Mouse (Mus musculus) forebrain, embryonic 12.5 days (tissue): ENCODE measurements around the gene Map4k1. TPM values are rescaled to one million over a fixed set of nuclear protein-coding genes. Genes with fewer than 3 reads are reported as not detected.

Source experiments
- microRNA-seq: library from miRNA; unstranded; fragments of <30 nt; microRNA quantifications from one replicate; pipeline ENCODE4, GENCODE M21; 2017
- polyA plus RNA-seq: library from polyadenylated mRNA; unstranded; fragments of >200 nt; fragmentation: Nextera tagmentation; extraction: Ambion mirVana; gene quantifications from 2 replicates; pipeline ENCODE4 v1.2.1, GENCODE M21; 2016

The Map4k1 gene
- polyA plus RNA-seq, 1 experiment from 2014 or later = 5.7 TPM

Small RNA genes within 50 kb of the gene (microRNA-seq; reads per million reads assigned to microRNA genes)
- gene Gm44408 = not detected

Other genes with a start within 250 kb of the Map4k1 start
- gene Mrps12, start 240.2 kb upstream of the Map4k1 start, polyA plus RNA-seq = 118 and 131 TPM in 2 replicates
- 27.9 and 28.9 TPM in 2 replicates for gene Sars2, start 240.1 kb upstream of the Map4k1 start, polyA plus RNA-seq
- not detected in 2 replicates for gene Ccer2, start 225.9 kb upstream of the Map4k1 start, polyA plus RNA-seq
- 68.3 and 77.4 TPM in 2 replicates for gene Sirt2, start 215.3 kb upstream of the Map4k1 start, polyA plus RNA-seq
- 42.7 and 42.9 TPM in 2 replicates for gene Nfkbib, start 214.5 kb upstream of the Map4k1 start, polyA plus RNA-seq
- gene Rinl, start 193.1 kb upstream of the Map4k1 start, polyA plus RNA-seq = 1.2 and 2.5 TPM in 2 replicates
- 267 and 357 TPM in 2 replicates for gene Hnrnpl, start 173.5 kb upstream of the Map4k1 start, polyA plus RNA-seq
- gene Ech1, start 156.8 kb upstream of the Map4k1 start, polyA plus RNA-seq = 63.9 and 64.2 TPM in 2 replicates
- 1.7 and 2.8 TPM in 2 replicates for gene Lgals4, start 148.2 kb upstream of the Map4k1 start, polyA plus RNA-seq
- 1.1 and 1.9 TPM in 2 replicates for gene Lgals7, start 118.2 kb upstream of the Map4k1 start, polyA plus RNA-seq
- 0.24 and 0.57 TPM in 2 replicates for gene Capn12, start 100.6 kb upstream of the Map4k1 start, polyA plus RNA-seq
- 159 and 171 TPM in 2 replicates for gene Actn4, start 19.7 kb upstream of the Map4k1 start, polyA plus RNA-seq
- 314 and 342 TPM in 2 replicates for gene Eif3k, start 186 bp upstream of the Map4k1 start, polyA plus RNA-seq
- gene Ryr1, start 143.1 kb downstream of the Map4k1 start, polyA plus RNA-seq = 3.6 and 4.8 TPM in 2 replicates
- 0.34 and 0.58 TPM in 2 replicates for gene Rasgrp4, start 152.8 kb downstream of the Map4k1 start, polyA plus RNA-seq
- 16.4 and 17.7 TPM in 2 replicates for gene Fam98c, start 174.2 kb downstream of the Map4k1 start, polyA plus RNA-seq
- gene Ggn, start 188.2 kb downstream of the Map4k1 start, polyA plus RNA-seq = 0.57 and 1.2 TPM in 2 replicates
- 7.9 and 8.3 TPM in 2 replicates for gene Spred3, start 188.4 kb downstream of the Map4k1 start, polyA plus RNA-seq
- gene Psmd8, start 198.7 kb downstream of the Map4k1 start, polyA plus RNA-seq = 283 and 293 TPM in 2 replicates
- 0.78 and 0.87 TPM in 2 replicates for gene Catsperg1, start 232.0 kb downstream of the Map4k1 start, polyA plus RNA-seq